Mouse (Mus musculus) kidney, postnatal 4 days (tissue): ENCODE results near the gene Ifi35.
A peak's percentile ranks its signal among the peaks of the same experiment; 100 is the strongest.
"Not testable (repeated sequence)": the region's sequence is repeated elsewhere in the genome, so short reads cannot be mapped to it uniquely, and the experiment has no call there.

Experiments used
- DNase-seq, 2 experiments: peaks; one replicate each; pipeline ENCODE4 v3.0.0; 2021; ENCODE audit warnings: mixed read lengths in 2 of 2

Ifi35 gene

DNA sequence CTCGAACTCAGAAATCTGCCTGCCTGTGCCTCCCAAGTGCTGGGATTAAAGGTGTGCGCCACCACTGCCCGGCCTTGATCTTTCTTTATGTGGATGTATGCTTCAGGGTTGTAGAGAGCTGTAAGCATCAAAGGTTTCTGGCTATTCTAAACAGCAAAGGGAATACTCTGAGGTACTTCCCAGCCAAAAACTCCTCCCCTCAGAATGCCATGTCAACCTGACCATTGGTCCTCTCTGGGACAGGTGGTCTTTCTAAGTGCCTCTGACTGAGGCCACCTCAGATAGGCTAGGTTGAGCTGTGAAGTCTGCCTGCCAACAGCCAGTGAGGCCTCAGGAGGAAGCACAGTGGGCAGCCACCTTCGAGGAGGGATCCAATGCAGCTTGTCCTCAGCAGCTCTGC is 692 bp downstream of the Ifi35 start:
- DNase-seq = no peak

DNA sequence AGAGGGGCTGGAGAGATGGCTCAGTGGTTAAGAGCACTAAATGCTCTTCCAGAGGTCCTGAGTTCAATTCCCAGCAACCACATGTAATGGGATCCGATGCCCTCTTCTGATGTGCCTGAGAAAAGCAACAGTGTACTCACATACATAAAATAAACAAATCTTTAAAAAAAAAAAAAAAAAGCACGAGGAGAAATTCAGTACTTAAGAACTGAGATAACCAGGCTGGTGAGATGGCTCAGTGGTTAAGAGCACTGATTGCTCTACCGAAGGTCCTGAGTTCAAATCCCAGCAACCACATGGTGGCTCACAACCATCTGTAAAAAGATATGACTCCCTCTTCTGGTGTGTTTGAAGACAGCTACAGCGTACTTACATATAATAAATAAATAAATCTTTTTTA is 1.4 kb downstream of the Ifi35 start:
- not testable (repeated sequence) for DNase-seq

DNA sequence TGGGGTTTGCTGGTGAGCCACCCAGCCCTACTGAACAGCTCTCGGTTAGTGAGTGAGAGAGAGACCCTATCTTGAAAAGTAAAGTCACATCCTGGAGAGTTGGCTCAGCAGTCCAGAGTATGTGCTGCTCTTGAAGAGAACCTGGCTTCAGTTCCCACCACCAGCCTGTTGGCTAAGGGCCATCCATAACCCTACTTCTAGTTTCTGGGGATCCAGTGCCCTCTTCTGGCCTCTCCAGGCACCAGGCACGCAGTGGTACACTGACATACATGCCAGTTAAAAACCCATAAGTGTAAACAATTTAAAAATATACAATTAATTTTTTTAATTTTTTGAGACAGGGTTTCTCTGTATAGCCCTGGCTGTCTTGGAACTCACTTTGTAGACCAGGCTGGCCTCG is 2.2 kb downstream of the Ifi35 start:
- no peak for DNase-seq

DNA sequence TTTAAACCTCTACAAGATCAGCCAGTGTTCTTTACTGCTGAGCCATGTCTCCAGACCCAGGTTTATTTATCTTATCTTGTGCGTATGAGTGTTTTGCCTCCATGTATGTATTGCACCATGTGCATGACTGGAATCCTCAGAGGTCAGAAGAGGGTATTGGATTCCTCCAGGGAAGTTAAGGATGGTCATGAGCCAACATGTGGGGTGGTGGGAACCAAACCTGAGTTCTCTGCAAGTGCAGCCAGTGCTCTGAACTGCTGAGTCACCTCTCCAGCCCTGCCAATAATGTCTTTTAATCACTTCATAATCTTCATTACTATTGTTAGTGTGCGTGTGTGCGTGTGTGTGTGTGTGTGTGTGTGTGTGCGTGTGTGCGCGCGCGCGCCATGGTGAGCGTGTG is 3.3 kb downstream of the Ifi35 start:
- DNase-seq = no peak

DNA sequence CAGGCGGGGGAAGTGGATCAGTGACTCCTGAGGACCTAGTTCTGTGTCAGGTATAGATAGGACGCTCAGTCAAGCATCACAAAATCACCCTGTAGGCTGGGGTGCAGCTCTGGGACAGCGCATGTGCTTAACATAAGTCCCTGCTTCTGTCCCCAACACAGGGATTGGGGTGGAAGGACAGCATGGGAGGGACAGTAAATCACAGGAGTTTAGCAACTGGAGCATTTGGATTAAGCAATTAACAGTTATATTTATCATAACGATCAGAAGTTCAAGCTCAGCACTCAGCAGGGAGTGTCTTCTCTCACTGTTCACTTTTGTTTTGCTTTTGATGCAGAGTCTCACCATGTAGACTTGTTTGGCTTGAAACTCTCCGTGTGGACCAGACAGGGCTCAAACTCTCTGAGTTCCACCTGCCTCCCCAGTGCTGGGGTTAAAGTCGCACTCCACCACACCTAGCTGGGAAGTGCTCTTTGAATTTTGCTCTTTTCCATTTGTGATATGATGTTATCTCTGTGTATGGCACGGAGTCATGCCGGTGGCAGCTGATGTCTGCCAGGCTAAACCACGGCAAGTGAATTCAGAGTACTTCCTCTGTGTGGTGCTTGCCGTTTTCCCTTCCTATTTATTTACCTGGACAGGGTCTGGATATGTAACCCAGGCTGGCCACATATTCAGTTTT is 4.0 kb downstream of the Ifi35 start:
- no peak for DNase-seq

DNA sequence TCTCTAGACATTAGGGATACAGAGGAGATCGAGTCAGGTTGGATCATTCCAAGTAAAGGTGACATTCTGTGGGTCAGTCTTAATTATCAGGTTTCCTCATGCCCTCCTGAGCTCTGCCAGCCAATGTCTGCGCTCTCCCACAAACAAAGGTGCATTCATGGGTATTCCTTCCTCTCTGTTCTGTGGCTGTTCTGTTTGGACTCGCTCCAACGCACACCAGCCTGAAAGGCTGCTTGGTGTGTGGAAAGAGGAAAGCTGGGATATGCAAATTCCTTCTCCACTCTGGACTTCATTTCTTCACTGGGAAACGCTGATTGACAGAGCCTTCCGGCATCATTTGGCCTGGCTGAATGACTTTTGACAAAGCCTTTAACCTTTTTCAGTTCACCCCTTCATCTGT is 6.5 kb downstream of the Ifi35 start:
- DNase-seq = peak; percentile 45 to 57

DNA sequence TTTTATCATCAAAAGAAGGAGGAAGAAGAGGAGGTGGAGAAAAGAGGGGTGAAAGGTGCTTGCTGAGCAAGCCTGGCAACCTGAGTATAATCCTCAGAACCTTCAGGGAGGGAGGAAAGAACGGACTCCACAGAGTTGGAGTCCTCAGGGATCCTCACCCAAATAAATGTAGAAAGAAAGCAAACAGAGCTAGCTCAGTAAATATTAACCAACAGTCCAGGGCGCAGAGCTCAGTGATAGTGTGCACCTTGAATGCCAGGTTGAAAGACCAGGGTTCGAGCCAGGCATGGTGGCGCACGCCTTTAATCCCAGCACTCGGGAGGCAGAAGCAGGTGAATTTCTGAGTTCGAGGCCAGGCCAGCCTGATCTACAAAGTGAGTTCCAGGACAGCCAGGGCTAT is 7.4 kb downstream of the Ifi35 start:
- no peak for DNase-seq

DNA sequence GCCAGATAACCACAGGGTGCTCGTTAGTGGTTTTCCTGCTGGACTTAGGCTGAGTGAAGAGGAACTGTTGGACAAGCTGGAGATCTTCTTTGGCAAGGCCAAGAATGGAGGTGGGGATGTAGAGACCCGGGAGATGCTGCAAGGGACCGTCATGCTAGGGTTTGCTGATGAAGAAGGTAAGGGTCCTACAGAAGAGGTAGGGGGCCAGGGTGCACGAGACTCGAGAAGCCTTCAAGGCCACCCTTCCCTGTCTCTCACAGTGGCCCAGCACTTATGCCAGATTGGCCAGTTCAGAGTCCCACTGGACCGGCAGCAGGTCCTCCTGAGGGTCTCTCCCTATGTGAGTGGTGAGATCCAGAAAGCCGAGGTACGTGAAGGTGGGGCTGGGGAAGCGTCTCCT is 9.4 kb downstream of the Ifi35 start:
- DNase-seq = no peak

DNA sequence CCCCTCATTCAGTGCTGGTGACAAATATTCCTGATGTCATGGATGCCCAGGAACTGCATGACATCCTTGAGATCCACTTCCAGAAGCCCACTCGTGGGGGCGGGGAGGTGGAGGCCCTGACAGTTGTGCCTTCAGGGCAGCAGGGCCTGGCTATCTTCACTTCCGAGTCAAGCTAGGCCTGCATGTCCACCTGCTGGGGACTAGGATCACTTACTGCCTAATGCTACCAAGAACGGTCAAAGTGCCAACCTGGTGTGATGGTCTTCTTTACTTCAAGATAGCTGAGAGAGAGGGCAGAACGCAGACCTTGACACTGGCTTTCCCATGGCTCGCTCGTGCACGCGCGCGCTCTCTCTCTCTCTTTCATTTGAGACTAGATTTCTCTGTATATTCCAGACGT is 10.0 kb downstream of the Ifi35 start:
- DNase-seq = no peak

DNA sequence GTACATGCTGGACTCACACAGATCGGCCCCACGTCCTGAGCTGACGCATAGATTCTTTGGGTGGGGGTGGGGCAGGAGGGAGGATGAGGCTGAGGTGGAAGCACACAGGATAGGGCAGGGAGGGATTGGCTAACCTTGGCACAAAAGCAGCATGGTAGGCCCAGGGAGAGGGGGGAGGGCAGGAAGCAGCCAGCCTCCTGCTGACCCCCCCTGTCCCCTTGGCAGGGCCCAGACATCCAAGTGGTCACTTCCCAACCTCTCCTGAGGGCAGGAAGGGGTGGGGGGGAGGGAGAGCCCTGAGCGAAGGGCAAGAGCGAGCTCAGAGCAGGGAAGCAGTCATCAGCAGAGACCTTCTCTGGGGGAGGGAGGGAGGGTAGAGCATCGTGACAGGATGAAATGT is 11.5 kb downstream of the Ifi35 start:
- DNase-seq = peak in 1 of 2 experiments; percentile 55

DNA sequence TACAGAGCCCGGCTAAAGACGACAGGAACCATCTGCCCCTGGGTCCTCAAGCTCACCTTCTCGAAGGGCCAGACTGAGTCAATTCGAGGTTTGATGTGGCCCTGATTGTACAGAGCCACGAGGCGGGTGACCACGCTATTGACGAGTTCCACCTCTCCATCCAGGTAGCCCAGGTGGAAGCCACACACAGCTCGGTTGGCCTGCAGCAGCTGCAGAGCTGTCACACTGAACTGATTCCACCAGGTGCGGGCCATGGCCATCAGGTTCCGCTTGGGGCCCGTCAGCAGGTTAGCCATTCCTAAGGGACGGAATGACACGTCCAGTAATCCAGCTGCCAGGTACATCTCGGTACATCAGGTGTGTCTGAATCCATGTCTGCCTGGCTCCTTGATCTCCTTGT is 12.1 kb downstream of the Ifi35 start:
- no peak for DNase-seq

DNA sequence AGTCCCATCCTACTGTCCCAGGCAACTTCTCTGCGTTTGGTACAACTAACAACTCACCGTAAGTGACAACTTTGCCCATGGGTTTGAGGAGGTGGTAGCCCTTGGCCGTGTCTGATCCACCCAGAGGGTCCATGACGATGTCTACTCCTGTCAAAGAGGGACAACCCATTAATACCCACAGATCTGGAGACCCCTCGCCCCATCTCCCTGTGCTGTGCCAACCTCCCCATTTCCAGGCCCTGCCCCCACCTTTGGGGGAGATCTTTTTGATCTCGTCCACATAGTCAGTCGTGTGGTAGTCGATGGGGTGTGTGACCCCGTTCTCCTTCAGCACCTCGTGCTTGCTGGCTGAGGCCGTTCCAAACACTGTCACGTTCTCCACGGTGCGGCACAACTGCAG is 13.9 kb downstream of the Ifi35 start:
- no peak for DNase-seq

DNA sequence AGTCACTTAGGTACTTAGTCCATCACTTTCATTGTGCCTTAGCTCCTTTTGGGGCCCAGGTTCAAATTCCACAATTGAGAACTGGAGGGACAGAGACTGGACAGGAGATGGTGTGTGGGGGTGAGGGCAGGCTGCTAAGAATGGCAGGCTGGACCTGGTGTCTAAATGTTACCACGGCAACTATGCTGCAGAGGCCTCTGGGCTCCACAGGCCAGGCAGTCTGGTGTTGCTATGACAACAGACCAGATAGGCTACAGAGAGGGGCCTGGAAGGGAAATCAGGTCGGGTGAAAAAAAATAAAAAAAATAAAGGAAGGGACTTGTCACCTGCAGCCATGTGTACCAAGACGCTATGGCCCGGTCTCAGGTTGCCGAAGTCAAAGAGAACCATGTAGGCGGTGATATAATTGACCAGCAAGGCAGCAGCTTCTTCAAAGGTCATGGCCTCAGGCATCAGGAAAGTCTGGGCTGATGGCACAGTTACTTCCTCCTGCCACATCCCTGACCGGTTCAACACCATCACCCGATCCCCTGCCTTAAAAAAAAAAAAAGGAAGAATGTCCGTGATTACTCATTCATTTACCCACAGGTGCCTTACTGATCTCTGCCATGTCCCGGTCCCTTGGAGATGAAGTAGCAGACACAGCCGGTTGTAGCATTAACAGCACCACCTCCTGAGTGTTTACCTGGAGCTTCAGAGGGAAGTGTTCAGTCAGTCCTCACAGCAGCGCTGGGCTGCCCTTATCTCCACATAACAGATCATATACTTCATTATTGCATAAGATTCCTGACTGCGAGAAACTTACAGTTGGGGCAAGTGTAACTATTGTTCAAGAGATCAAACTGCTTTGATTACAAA is 14.6 kb downstream of the Ifi35 start:
- DNase-seq = no peak

DNA sequence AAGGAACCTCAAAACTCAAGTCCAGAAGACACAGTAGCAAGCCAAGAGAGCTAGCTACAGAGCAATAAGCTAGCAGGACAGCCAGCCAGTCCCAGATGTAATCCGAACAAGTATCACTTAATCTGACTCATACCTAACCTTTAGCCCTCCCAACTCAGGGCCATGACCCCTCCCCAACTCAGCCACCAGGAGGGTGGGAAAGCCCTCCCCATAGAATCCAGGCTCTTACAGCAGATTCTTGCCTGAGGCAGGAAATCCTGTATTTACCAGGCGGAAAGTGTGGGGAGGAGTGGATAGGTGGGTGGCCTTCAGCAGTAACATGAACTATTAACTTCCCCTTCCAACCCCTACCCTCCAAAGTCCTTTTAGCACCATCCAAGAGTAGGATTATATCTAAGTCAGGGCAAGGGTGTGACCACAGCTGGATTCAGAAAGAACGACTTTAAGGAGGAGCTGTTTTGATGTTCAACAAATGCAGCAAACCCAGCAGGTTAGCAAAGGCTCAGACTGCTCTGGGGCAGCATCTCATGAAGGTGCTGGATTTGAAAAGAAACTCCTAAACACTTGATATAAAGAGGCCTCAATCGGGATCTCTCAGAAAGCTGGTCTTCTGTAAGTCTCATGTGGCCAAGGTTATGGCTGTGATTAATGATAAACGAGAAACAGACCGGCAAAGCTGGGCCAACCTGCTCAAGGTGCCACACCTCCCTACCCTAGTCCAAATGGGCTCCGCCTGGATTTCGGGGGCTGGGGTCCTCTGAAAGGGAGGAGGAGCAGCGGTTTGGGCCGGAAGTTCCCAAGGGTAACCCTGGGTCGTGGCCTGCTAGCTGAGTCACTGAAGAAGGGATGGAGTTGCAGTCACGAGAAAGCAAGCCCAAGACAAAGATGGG is 16.2 kb downstream of the Ifi35 start, which contains the start of gene Rnd2:
Gene Rnd2, plus strand, starts transcription at position 789 of the 890 bp plus-strand sequence.
- peak in 1 of 2 experiments; percentile 51 for DNase-seq

DNA sequence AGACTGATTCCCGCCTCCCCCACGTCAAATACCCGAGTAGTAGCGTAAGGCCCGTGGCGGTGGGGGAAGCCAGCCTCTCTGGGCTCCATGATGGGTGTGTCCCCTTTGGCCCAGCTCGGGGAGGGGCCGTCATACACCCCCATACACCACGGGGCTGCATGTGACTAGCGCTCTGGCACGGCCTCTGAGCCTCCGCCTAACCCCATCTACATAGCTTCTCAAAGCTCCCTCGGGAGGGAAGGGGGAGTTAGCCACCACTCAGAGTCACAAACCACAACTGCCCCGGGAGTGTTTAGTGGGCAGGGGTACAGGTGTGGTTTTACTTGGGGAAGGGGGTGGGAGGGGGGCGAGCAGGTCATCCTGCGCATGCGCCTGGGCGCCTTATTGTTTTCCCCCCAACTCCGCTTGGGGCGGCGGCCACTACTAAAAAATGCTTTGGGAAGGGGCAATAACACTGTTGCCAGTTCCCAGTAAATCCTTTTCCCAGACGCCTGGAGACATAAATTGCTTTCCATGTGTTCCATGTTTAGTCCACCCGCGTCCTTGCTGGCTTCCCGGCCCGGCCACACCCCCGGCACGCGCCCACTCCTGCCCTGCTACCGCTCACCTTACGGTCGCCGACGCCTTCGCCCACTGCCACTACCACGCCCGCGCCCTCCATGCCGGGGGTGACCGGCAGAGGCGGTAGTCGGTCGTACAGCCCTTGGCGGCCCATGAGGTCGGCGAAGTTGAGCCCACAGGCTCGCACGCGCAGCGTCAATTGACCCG is 17.1 kb downstream of the Ifi35 start:
- peak; percentile 67 to 79 for DNase-seq

DNA sequence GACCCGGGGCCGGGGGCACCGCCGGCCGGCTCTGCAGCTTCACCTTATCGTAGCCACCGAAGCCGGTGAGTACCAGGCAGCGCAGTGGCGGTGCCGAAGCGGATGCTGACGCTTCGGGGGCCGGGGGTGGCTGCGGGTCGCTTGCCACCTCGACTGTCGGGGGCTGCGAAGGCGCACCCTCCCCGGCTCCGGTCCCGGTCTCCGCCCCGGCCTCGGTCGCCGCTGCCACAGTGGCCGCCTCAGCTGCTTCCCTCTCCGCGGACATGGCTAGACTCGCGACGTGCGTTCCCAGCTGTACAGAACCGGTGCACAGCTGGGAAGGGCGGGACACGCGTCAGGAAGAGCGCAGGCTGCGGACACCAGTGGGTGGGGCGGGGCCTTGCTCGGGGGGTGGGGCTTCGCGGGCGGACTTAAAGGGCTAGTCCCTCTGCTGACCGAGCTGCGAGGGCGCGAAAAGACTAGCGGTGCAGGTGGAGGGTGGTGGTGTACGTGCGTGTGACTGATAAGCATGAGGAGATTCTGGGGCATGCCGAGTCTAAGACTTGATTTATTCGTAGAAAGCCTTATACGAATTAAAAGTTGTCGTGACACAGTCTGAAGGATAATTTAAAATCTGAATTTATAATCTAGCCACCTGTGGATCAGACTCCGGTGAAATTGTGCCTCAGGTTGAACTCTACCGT is 17.8 kb downstream of the Ifi35 start, which contains the start of gene Vat1:
Gene Vat1, minus strand, starts transcription at position 362 of the 683 bp plus-strand sequence.
- peak; percentile 81 to 88 for DNase-seq

DNA sequence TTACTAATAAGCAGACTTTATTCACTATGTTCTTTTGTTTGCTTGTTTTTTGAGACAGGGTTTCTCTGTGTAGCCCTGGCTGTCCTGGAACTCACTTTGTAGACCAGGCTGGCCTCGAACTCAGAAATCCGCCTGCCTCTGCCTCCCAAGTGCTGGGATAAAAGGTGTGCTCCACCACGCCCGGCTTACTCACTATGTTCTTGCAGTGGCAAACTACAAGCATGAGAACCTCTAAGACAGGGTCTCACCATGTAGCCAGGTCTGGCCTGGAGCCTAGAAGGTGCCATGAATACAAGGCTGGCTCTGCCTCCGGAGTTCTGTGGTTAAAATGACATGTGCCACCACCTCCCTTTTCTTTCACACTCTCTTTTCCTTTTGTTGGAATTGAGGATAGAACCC is 18.3 kb downstream of the Ifi35 start:
- DNase-seq = not testable (repeated sequence)

DNA sequence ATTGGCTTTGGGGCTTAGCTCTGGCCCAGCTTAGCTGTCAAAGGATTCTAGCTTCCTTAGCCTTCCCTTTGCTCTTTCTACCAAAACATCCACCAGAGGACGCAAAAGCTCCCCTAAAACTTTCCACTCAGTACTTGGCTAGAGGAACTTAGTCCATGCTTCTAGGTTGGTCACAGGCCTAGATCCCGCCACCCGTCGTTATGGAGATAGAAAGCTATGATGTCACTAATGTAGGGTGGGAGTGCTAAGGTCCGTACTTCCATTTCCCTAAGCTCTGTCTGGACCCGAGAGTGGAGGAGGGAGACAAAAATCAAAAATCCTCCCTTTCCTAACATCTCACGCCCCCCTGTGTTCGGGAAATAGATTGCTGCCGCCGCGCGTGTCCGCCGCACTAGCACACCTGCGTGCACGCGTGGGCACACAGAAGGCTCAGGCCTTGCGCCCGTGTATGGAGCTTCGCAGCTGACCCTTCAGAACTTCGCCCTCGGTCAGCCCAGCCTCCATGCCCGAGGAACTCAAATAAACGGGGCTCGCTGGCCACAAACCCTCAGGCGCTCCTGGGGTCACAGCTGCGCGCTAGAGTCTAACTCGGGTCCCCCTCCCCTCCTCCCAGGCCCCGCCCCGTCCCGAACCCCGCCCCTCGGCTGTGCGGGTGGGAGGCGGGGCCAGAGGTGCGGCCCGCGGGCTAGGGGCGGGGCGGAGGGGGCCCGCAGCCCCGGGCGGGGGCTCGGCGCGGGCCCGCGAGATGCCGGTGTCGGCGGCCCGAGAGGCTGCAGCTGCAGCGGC is 19.5 kb downstream of the Ifi35 start:
- peak; percentile 81 to 87 for DNase-seq

DNA sequence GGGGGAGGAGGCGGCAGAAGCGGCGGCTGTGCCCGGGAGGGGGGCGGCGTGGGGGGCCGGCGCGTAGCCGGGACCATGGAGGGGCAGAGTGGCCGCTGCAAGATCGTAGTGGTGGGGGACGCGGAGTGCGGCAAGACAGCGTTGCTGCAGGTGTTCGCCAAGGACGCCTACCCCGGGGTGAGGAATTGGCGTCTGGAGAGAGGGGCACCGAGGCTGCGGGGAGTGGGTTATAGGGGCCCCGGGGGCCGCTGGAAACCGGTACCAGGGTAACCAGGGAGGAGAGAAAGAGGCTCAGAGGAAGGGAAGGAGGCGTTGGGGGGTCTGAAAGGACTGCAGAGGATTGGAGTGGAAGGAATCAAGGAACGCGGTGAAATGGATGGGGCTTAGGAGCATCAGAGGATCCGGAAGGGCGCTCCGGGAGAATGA is 20.1 kb downstream of the Ifi35 start:
- DNase-seq = no peak

DNA sequence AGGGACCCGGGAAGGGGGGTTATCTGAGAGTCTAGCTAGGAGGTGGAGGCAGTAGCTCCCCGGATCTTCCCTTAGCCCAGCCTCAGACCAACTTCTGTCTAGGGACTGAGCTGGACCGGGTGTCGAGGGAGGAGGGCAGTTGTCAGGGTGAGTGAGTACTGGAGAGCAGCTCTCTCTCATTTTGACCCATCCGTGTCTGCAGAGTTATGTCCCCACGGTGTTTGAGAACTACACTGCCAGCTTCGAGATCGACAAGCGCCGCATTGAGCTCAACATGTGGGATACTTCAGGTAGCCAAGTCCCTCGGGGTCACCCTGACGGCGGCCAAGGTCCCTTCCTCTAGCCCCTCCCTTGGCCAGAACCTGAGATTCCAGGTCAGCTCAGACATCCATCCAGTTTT is 20.5 kb downstream of the Ifi35 start:
- no peak for DNase-seq

DNA sequence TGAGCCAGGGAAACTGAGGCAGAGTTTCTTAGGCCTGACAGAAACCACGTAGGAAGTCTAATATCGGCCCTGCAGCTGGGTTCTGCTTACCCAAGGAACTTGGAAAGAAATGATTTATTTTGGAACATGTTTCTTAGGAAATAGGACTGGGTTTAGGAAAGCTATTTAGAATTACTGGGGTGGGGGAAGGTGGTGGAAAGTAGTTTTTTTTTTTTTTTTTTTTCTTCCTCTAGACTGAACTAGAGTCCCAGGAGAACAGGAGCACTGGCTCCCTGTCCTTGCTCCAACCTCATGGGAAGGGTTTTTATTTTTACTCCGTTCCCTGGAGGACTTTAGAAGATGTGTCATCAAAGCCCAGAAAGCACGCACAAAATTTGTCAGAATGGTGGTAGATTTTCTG is 20.9 kb downstream of the Ifi35 start:
- no peak for DNase-seq
